In genomic region chr15:98606051-98606536, GRCm38 (mm10) we compare ENCODE assay signal across 13 mouse cellular contexts. TPM values are rescaled to one million over a fixed set of nuclear protein-coding genes. Genes with fewer than 3 reads are reported as not detected.
DNase-seq lines count a peak whose midpoint lies in the region; ATAC-seq and TF ChIP-seq lines count a peak whose summit lies in the region.
"Had no signal": no experiment of that assay in that cellular context is flagged by ENCODE, and none has a peak within 500 bp of the region (broad histone marks: within the 10 kb centered on the region; RNA-seq: fewer than 3 reads in every experiment).

No protein-coding gene starts in this region.

- TF ChIP-seq CTCF in spleen, adult 2 months (IDR thresholded peaks at IDR 0.05; ENCODE audit: extremely low read depth, insufficient read depth, insufficient read length, insufficient replicate concordance): no peak
- no peak for TF ChIP-seq CTCF in liver, adult 2 months (IDR thresholded peaks at IDR 0.05; ENCODE audit: low read depth, low read length)

- peak overlapping the region; percentile 19; the same call in 1 of the 2 replicates for H3K9ac ChIP-seq in forebrain, embryonic 13.5 days
- H3K9ac ChIP-seq in forebrain, embryonic 16.5 days (replicated peaks; ENCODE audit: low read depth, low read length): no peak overlapping the region
- no peak overlapping the region for H3K9ac ChIP-seq in liver, adult 2 months (ENCODE audit: low read depth, low read length)
- 0 out of 2 replicates have a peak overlapping the region, but pooled peaks have one; percentile 20 for H3K9ac ChIP-seq in stomach, embryonic 16.5 days (ENCODE audit: low read length)
- H3K9ac ChIP-seq: forebrain, embryonic 12.5 days had no signal

- H3K9me3 ChIP-seq in forebrain, embryonic 13.5 days (replicated peaks): no peaks in the 10 kb centered on the region
- no peaks in the 10 kb centered on the region for H3K9me3 ChIP-seq in forebrain, embryonic 16.5 days (ENCODE audit: control insufficient read depth, low read length)
- H3K9me3 ChIP-seq in stomach, embryonic 16.5 days (replicated peaks; ENCODE audit: control insufficient read depth, low read length): no peaks in the 10 kb centered on the region
- H3K9me3 ChIP-seq: forebrain, embryonic 12.5 days; neural tube, embryonic 12.5 days had no signal

- H3K4me3 ChIP-seq in forebrain, embryonic 13.5 days: no peak overlapping the region
- H3K4me3 ChIP-seq in forebrain, embryonic 16.5 days (replicated peaks; ENCODE audit: low read length): no peak overlapping the region
- no peak overlapping the region for H3K4me3 ChIP-seq in spleen, adult 2 months (ENCODE audit: extremely low read depth, insufficient read depth, insufficient read length)
- no peak overlapping the region for H3K4me3 ChIP-seq in liver, adult 2 months (ENCODE audit: insufficient read depth, low read depth, low read length)
- peak overlapping the region; percentile 16 for H3K4me3 ChIP-seq in stomach, embryonic 16.5 days (replicated peaks; ENCODE audit: low read length)
- H3K4me3 ChIP-seq: forebrain, embryonic 12.5 days; neural tube, embryonic 12.5 days had no signal

- peaks cover 7% of the 10 kb centered on the region; the same call in 1 of the 2 replicates for H3K79me2 ChIP-seq in liver, adult 2 months (ENCODE audit: control insufficient read depth, insufficient read depth, low read length)

- H3K27ac ChIP-seq in forebrain, embryonic 13.5 days: no peak overlapping the region
- H3K27ac ChIP-seq in forebrain, embryonic 16.5 days (ENCODE audit: low read length): no peak overlapping the region
- H3K27ac ChIP-seq in spleen, adult 2 months (ENCODE audit: insufficient read depth, low read length): peak overlapping the region; percentile 17; the same call in 1 of the 2 replicates
- 0 out of 2 replicates have a peak overlapping the region, but pooled peaks have one; percentile 12 for H3K27ac ChIP-seq in liver, adult 2 months (replicated peaks; ENCODE audit: insufficient read depth, low read depth, low read length)
- H3K27ac ChIP-seq in stomach, embryonic 16.5 days (ENCODE audit: low read length): peak overlapping the region; percentile 97
- H3K27ac ChIP-seq: forebrain, embryonic 12.5 days; neural tube, embryonic 12.5 days had no signal

- DNase-seq in spleen, adult 2 months (ENCODE audit: low read depth in 1 of 2, low spot score in 2 of 2): no peak
- DNase-seq in spleen, adult 18-20 months: no peak
- DNase-seq in liver, adult 2 months (ENCODE audit: extremely low read depth, low read depth, low spot score): no peak
- DNase-seq in ovary, postnatal 14 days (ENCODE audit: low spot score): no peak
- DNase-seq in frontal cortex, postnatal 10 days (ENCODE audit: low spot score in 2 of 2): no peak
- DNase-seq: adrenal gland, postnatal 10 days; cerebellum, postnatal 36 days; lung, postnatal 14 days had no signal

- peaks cover 41% of the 10 kb centered on the region for H3K4me1 ChIP-seq in forebrain, embryonic 13.5 days
- H3K4me1 ChIP-seq in forebrain, embryonic 16.5 days (replicated peaks; ENCODE audit: control insufficient read depth, insufficient read depth, low read length): peaks cover 38% of the 10 kb centered on the region
- H3K4me1 ChIP-seq in spleen, adult 2 months (ENCODE audit: control insufficient read depth, insufficient read depth, insufficient read length): no peaks in the 10 kb centered on the region; the same call in 1 of the 2 replicates
- H3K4me1 ChIP-seq in liver, adult 2 months (ENCODE audit: control insufficient read depth, insufficient read depth, low read length): peaks cover 9% of the 10 kb centered on the region; the same call in 1 of the 2 replicates
- H3K4me1 ChIP-seq in stomach, embryonic 16.5 days (ENCODE audit: control insufficient read depth, insufficient read depth, low read length): peaks cover 58% of the 10 kb centered on the region

- ATAC-seq in forebrain, embryonic 13.5 days: no peak
- ATAC-seq in forebrain, embryonic 16.5 days: no peak
- ATAC-seq in stomach, embryonic 16.5 days (ENCODE audit: insufficient read depth, low FRiP score): no peak

- WGBS in forebrain, embryonic 13.5 days: 94% methylated on average over 12 of the region's 12 CpGs
- 91% methylated on average over 12 of the region's 12 CpGs for WGBS in forebrain, embryonic 16.5 days
- WGBS in spleen, adult 2 months: 78% methylated on average over 12 of the region's 12 CpGs
- WGBS in liver, adult 2 months: 60% methylated on average over 12 of the region's 12 CpGs
- 63% methylated on average over 12 of the region's 12 CpGs for WGBS in stomach, embryonic 16.5 days

- H3K4me2 ChIP-seq in forebrain, embryonic 13.5 days: no peak overlapping the region
- H3K4me2 ChIP-seq in forebrain, embryonic 16.5 days (ENCODE audit: low read length): no peak overlapping the region
- H3K4me2 ChIP-seq in stomach, embryonic 16.5 days (ENCODE audit: low read depth, low read length): peak overlapping the region; percentile 73
- H3K4me2 ChIP-seq: forebrain, embryonic 12.5 days had no signal

- no peaks in the 10 kb centered on the region for H3K27me3 ChIP-seq in forebrain, embryonic 13.5 days
- H3K27me3 ChIP-seq in forebrain, embryonic 16.5 days (replicated peaks; ENCODE audit: control insufficient read depth, insufficient read depth, low read length): no peaks in the 10 kb centered on the region
- H3K27me3 ChIP-seq in spleen, adult 2 months (ENCODE audit: control insufficient read depth, insufficient read depth, low read length): peaks cover 10% of the 10 kb centered on the region
- no peaks in the 10 kb centered on the region for H3K27me3 ChIP-seq in liver, adult 2 months (ENCODE audit: control insufficient read depth, insufficient read depth, low read length)
- no peaks in the 10 kb centered on the region for H3K27me3 ChIP-seq in stomach, embryonic 16.5 days (ENCODE audit: control insufficient read depth, insufficient read depth, low read length)
- H3K27me3 ChIP-seq: forebrain, embryonic 12.5 days; neural tube, embryonic 12.5 days had no signal

- H3K36me3 ChIP-seq in forebrain, embryonic 13.5 days (ENCODE audit: poor library complexity, severe bottlenecking): peaks cover 39% of the 10 kb centered on the region
- H3K36me3 ChIP-seq in forebrain, embryonic 16.5 days (ENCODE audit: control insufficient read depth, insufficient read depth): peaks cover 6% of the 10 kb centered on the region; the same call in 1 of the 2 replicates
- no peaks in the 10 kb centered on the region for H3K36me3 ChIP-seq in spleen, adult 2 months (ENCODE audit: control insufficient read depth, insufficient read depth, low read length)
- no peaks in the 10 kb centered on the region for H3K36me3 ChIP-seq in liver, adult 2 months (ENCODE audit: control insufficient read depth, insufficient read depth, low read length)
- 0 out of 2 replicates have a peak, but pooled peaks cover 10% of the 10 kb centered on the region for H3K36me3 ChIP-seq in stomach, embryonic 16.5 days (ENCODE audit: control insufficient read depth, insufficient read depth, low read length)

- TF ChIP-seq POLR2A in spleen, adult 2 months (IDR thresholded peaks at IDR 0.05; ENCODE audit: low read depth, low read length): no peak
- TF ChIP-seq POLR2A in liver, adult 2 months (IDR thresholded peaks at IDR 0.05; ENCODE audit: extremely low read depth, insufficient read depth, low read length): no peak

RNA-seq across cellular contexts. Expression of gene Adcy6, which starts 3.8 kb away (rescaled TPM):
- 8.9 and 10.3 TPM in 2 replicates for polyA plus RNA-seq in forebrain, embryonic 13.5 days (2015; fragmentation: Nextera tagmentation; extraction: Ambion mirVana)
- 11.2 and 16.1 TPM in 2 replicates for polyA plus RNA-seq in forebrain, embryonic 16.5 days (2015; fragmentation: Nextera tagmentation; extraction: Ambion mirVana)
- 23.2 and 24.2 TPM in 2 replicates for polyA plus RNA-seq in spleen, adult 2 months (2012; rRNA removed)
- 8.9 and 11.8 TPM in 2 replicates for total RNA-seq in liver, adult 2 months (2014; rRNA removed)
- 13.7 and 16.3 TPM in 2 replicates for polyA plus RNA-seq in liver, adult 2 months (2012; rRNA removed)
- 15.2 and 17.8 TPM in 2 replicates for polyA plus RNA-seq in stomach, embryonic 16.5 days (2015; fragmentation: Nextera tagmentation; extraction: Ambion mirVana)

RNA-seq across cellular contexts. Expression of gene Cacnb3, which starts 24.5 kb away (rescaled TPM):
- 82.1 and 94.8 TPM in 2 replicates for polyA plus RNA-seq in forebrain, embryonic 13.5 days (2015; fragmentation: Nextera tagmentation; extraction: Ambion mirVana)
- polyA plus RNA-seq in forebrain, embryonic 16.5 days (2015; fragmentation: Nextera tagmentation; extraction: Ambion mirVana): 138 and 168 TPM in 2 replicates
- 22.4 and 31.0 TPM in 2 replicates for polyA plus RNA-seq in spleen, adult 2 months (2012; rRNA removed)
- total RNA-seq in liver, adult 2 months (2014; rRNA removed): 0.27 and 0.28 TPM in 2 replicates
- polyA plus RNA-seq in liver, adult 2 months (2012; rRNA removed): 0.75 and 0.86 TPM in 2 replicates
- polyA plus RNA-seq in stomach, embryonic 16.5 days (2015; fragmentation: Nextera tagmentation; extraction: Ambion mirVana): 27.3 and 28.2 TPM in 2 replicates

RNA-seq across cellular contexts. Expression of gene 4930415O20Rik, which starts 35.3 kb away (rescaled TPM):
- not detected in 2 replicates for polyA plus RNA-seq in forebrain, embryonic 13.5 days (2015; fragmentation: Nextera tagmentation; extraction: Ambion mirVana)
- 0.56 TPM in 1 of 2 replicates, not detected in the other for polyA plus RNA-seq in forebrain, embryonic 16.5 days (2015; fragmentation: Nextera tagmentation; extraction: Ambion mirVana)
- polyA plus RNA-seq in spleen, adult 2 months (2012; rRNA removed): 0.27 TPM in 1 of 2 replicates, not detected in the other
- total RNA-seq in liver, adult 2 months (2014; rRNA removed): not detected in 2 replicates
- not detected in 2 replicates for polyA plus RNA-seq in liver, adult 2 months (2012; rRNA removed)
- polyA plus RNA-seq in stomach, embryonic 16.5 days (2015; fragmentation: Nextera tagmentation; extraction: Ambion mirVana): 0.44 and 0.45 TPM in 2 replicates
- polyA plus RNA-seq: forebrain, embryonic 12.5 days; neural tube, embryonic 12.5 days had no signal

RNA-seq across cellular contexts. Expression of gene Ccnt1, which starts 35.4 kb away (rescaled TPM):
- 63.6 and 68.1 TPM in 2 replicates for polyA plus RNA-seq in forebrain, embryonic 13.5 days (2015; fragmentation: Nextera tagmentation; extraction: Ambion mirVana)
- polyA plus RNA-seq in forebrain, embryonic 16.5 days (2015; fragmentation: Nextera tagmentation; extraction: Ambion mirVana): 74.5 and 78.4 TPM in 2 replicates
- 9.4 and 9.5 TPM in 2 replicates for polyA plus RNA-seq in spleen, adult 2 months (2012; rRNA removed)
- total RNA-seq in liver, adult 2 months (2014; rRNA removed): 13.5 and 13.8 TPM in 2 replicates
- 5.4 and 7.4 TPM in 2 replicates for polyA plus RNA-seq in liver, adult 2 months (2012; rRNA removed)
- polyA plus RNA-seq in stomach, embryonic 16.5 days (2015; fragmentation: Nextera tagmentation; extraction: Ambion mirVana): 44.9 and 52.4 TPM in 2 replicates

RNA-seq across cellular contexts. Expression of gene Ddx23, which starts 56.6 kb away (rescaled TPM):
- polyA plus RNA-seq in forebrain, embryonic 13.5 days (2015; fragmentation: Nextera tagmentation; extraction: Ambion mirVana): 32.5 and 33.3 TPM in 2 replicates
- polyA plus RNA-seq in forebrain, embryonic 16.5 days (2015; fragmentation: Nextera tagmentation; extraction: Ambion mirVana): 17.6 and 25.5 TPM in 2 replicates
- 31.5 and 31.8 TPM in 2 replicates for polyA plus RNA-seq in spleen, adult 2 months (2012; rRNA removed)
- 27.6 and 33.9 TPM in 2 replicates for total RNA-seq in liver, adult 2 months (2014; rRNA removed)
- 15.4 and 18.8 TPM in 2 replicates for polyA plus RNA-seq in liver, adult 2 months (2012; rRNA removed)
- polyA plus RNA-seq in stomach, embryonic 16.5 days (2015; fragmentation: Nextera tagmentation; extraction: Ambion mirVana): 17.0 and 18.6 TPM in 2 replicates

Comparison
In these comparisons a context has a peak if more than half of its experiments do, and no peak if none do; other contexts are left out.
1. H3K9ac ChIP-seq: peak in forebrain, embryonic 13.5 days (single experiment) and stomach, embryonic 16.5 days (single experiment); none in forebrain, embryonic 16.5 days (single experiment) and liver, adult 2 months (single experiment).
2. H3K27ac ChIP-seq: peak in spleen, adult 2 months (single experiment), liver, adult 2 months (single experiment) and stomach, embryonic 16.5 days (single experiment); none in forebrain, embryonic 13.5 days (single experiment) and forebrain, embryonic 16.5 days (single experiment).
3. RNA of gene Cacnb3, which starts 24.5 kb away (polyA plus RNA-seq): 138 to 168 TPM in forebrain, embryonic 16.5 days, 82.1 to 94.8 TPM in forebrain, embryonic 13.5 days, 27.3 to 28.2 TPM in stomach, embryonic 16.5 days and 22.4 to 31.0 TPM in spleen, adult 2 months; 0.75 to 0.86 TPM in liver, adult 2 months; every median in the first group is over 10 times any median in the second.